Comparison of ENCODE assay signal across 20 mouse cellular contexts in genomic region chr12:27293736-27294135, GRCm38 (mm10). TPM values are rescaled to one million over a fixed set of nuclear protein-coding genes. Genes with fewer than 3 reads are reported as not detected.
DNase-seq lines count a peak whose midpoint lies in the region; ATAC-seq and TF ChIP-seq lines count a peak whose summit lies in the region.
"Had no signal": no experiment of that assay in that cellular context is flagged by ENCODE, and none has a peak within 500 bp of the region (broad histone marks: within the 10 kb centered on the region; RNA-seq: fewer than 3 reads in every experiment).

No protein-coding gene starts in this region.

- intact Hi-C loops in gastrocnemius, adult 2 months (cut with DNase I), result no loop called here

- H3K27ac ChIP-seq in forebrain, embryonic 10.5 days, result peak overlapping the region; percentile 16; the same call in 1 of the 2 replicates
- no peak overlapping the region for H3K27ac ChIP-seq in forebrain, embryonic 11.5 days (ENCODE audit: low read depth, low read length)
- peak overlapping the region; percentile 80 for H3K27ac ChIP-seq in hindbrain, embryonic 12.5 days
- peak overlapping the region; percentile 63 for H3K27ac ChIP-seq in midbrain, embryonic 13.5 days
- no peak overlapping the region for H3K27ac ChIP-seq in gastrocnemius, adult 2 months
- H3K27ac ChIP-seq: embryonic facial prominence, embryonic 15.5 days; intestine, embryonic 15.5 days; kidney, postnatal 0 days had no signal

- no peak overlapping the region for H3K9ac ChIP-seq in forebrain, embryonic 11.5 days (ENCODE audit: low read length)
- 0 out of 2 replicates have a peak overlapping the region, but pooled peaks have one; percentile 4 for H3K9ac ChIP-seq in hindbrain, embryonic 12.5 days
- H3K9ac ChIP-seq in midbrain, embryonic 13.5 days (replicated peaks), result 0 out of 2 replicates have a peak overlapping the region, but pooled peaks have one; percentile 32
- H3K9ac ChIP-seq: embryonic facial prominence, embryonic 15.5 days; intestine, embryonic 15.5 days had no signal

- H3K4me2 ChIP-seq in forebrain, embryonic 11.5 days (ENCODE audit: low read depth, low read length, severe bottlenecking), result no peak overlapping the region
- no peak overlapping the region for H3K4me2 ChIP-seq in hindbrain, embryonic 12.5 days (replicated peaks)
- no peak overlapping the region for H3K4me2 ChIP-seq in midbrain, embryonic 13.5 days (replicated peaks)
- H3K4me2 ChIP-seq: embryonic facial prominence, embryonic 15.5 days; intestine, embryonic 15.5 days had no signal

- TF ChIP-seq CTCF in gastrocnemius, adult 2 months (IDR thresholded peaks at IDR 0.05), result no peak

- DNase-seq in forebrain, embryonic 10.5 days (ENCODE audit: extremely low spot score, low spot score), result no peak
- DNase-seq in forebrain, embryonic 11.5 days (ENCODE audit: low spot score), result no peak
- DNase-seq in Muller cell, postnatal 12 days (ENCODE audit: inconsistent ontology term), result peak; percentile 26
- no peak for DNase-seq in gastrocnemius, adult 2 months
- no peak for DNase-seq in thymus, postnatal 25 days
- DNase-seq in right cerebral cortex, adult 18-20 months, result no peak
- DNase-seq: adrenal gland, postnatal 10 days; cerebellum, adult 2 months; gastrocnemius, postnatal 10 days; layer of hippocampus, postnatal 36 days; liver; lung, adult 18-20 months; lung, postnatal 4 days had no signal

- H3K4me3 ChIP-seq in forebrain, embryonic 10.5 days, result no peak overlapping the region
- no peak overlapping the region for H3K4me3 ChIP-seq in forebrain, embryonic 11.5 days (ENCODE audit: low read depth, low read length)
- H3K4me3 ChIP-seq in hindbrain, embryonic 12.5 days, result no peak overlapping the region
- H3K4me3 ChIP-seq in midbrain, embryonic 13.5 days (replicated peaks), result no peak overlapping the region
- H3K4me3 ChIP-seq in gastrocnemius, adult 2 months, result no peak overlapping the region
- H3K4me3 ChIP-seq: embryonic facial prominence, embryonic 15.5 days; intestine, embryonic 15.5 days had no signal

- peaks cover 20% of the 10 kb centered on the region for H3K4me1 ChIP-seq in forebrain, embryonic 10.5 days
- no peaks in the 10 kb centered on the region for H3K4me1 ChIP-seq in forebrain, embryonic 11.5 days (replicated peaks; ENCODE audit: control insufficient read depth, insufficient read depth, low read length)
- H3K4me1 ChIP-seq in hindbrain, embryonic 12.5 days, result peaks cover 22% of the 10 kb centered on the region
- H3K4me1 ChIP-seq in midbrain, embryonic 13.5 days (replicated peaks), result peaks cover 18% of the 10 kb centered on the region

- no peaks in the 10 kb centered on the region for H3K36me3 ChIP-seq in forebrain, embryonic 10.5 days (replicated peaks)
- H3K36me3 ChIP-seq in forebrain, embryonic 11.5 days (ENCODE audit: control insufficient read depth, insufficient read depth, low read length), result no peaks in the 10 kb centered on the region
- no peaks in the 10 kb centered on the region for H3K36me3 ChIP-seq in hindbrain, embryonic 12.5 days
- H3K36me3 ChIP-seq in midbrain, embryonic 13.5 days, result no peaks in the 10 kb centered on the region
- H3K36me3 ChIP-seq: embryonic facial prominence, embryonic 15.5 days; intestine, embryonic 15.5 days had no signal

- WGBS in forebrain, embryonic 10.5 days, result 69% methylated on average over 10 of the region's 10 CpGs
- 58% methylated on average over 10 of the region's 10 CpGs for WGBS in forebrain, embryonic 11.5 days
- 45% methylated on average over 10 of the region's 10 CpGs for WGBS in hindbrain, embryonic 12.5 days
- WGBS in midbrain, embryonic 13.5 days, result 62% methylated on average over 10 of the region's 10 CpGs

- no peak for ATAC-seq in forebrain, embryonic 11.5 days (replicated peaks; ENCODE audit: low FRiP score)
- no peak for ATAC-seq in hindbrain, embryonic 12.5 days (ENCODE audit: low FRiP score)
- 0 out of 2 replicates have a peak, but pooled peaks have one; percentile 37 for ATAC-seq in midbrain, embryonic 13.5 days
- ATAC-seq: intestine, embryonic 15.5 days had no signal

- no peaks in the 10 kb centered on the region for H3K9me3 ChIP-seq in forebrain, embryonic 10.5 days
- H3K9me3 ChIP-seq in forebrain, embryonic 11.5 days (ENCODE audit: control insufficient read depth, low read length), result no peaks in the 10 kb centered on the region
- H3K9me3 ChIP-seq in hindbrain, embryonic 12.5 days (replicated peaks), result no peaks in the 10 kb centered on the region
- H3K9me3 ChIP-seq in midbrain, embryonic 13.5 days, result no peaks in the 10 kb centered on the region
- H3K9me3 ChIP-seq: embryonic facial prominence, embryonic 15.5 days; intestine, embryonic 15.5 days had no signal

- H3K27me3 ChIP-seq in forebrain, embryonic 10.5 days (ENCODE audit: poor library complexity, severe bottlenecking), result no peaks in the 10 kb centered on the region
- H3K27me3 ChIP-seq in forebrain, embryonic 11.5 days (ENCODE audit: control insufficient read depth, insufficient read depth, low read length), result no peaks in the 10 kb centered on the region
- no peaks in the 10 kb centered on the region for H3K27me3 ChIP-seq in hindbrain, embryonic 12.5 days
- H3K27me3 ChIP-seq in midbrain, embryonic 13.5 days, result no peaks in the 10 kb centered on the region
- H3K27me3 ChIP-seq: CH12.LX; embryonic facial prominence, embryonic 15.5 days; intestine, embryonic 15.5 days had no signal

RNA-seq across cellular contexts. Expression of gene Sox11, which starts 48.6 kb away (rescaled TPM):
- polyA plus RNA-seq in forebrain, embryonic 10.5 days (2016; fragmentation: Nextera tagmentation; extraction: Ambion mirVana), result 256 and 262 TPM in 2 replicates
- polyA plus RNA-seq in forebrain, embryonic 11.5 days (2014; fragmentation: Nextera tagmentation; extraction: Ambion mirVana), result 568 and 596 TPM in 2 replicates
- 578 and 604 TPM in 2 replicates for polyA plus RNA-seq in hindbrain, embryonic 12.5 days (2016; fragmentation: Nextera tagmentation; extraction: Ambion mirVana)
- polyA plus RNA-seq in midbrain, embryonic 13.5 days (2015; fragmentation: Nextera tagmentation; extraction: Ambion mirVana), result 748 and 776 TPM in 2 replicates
- under 1 TPM; 0.05 to 0.11 TPM for total RNA-seq in gastrocnemius, adult 2 months (2021)
- total RNA-seq: CH12.LX; neutrophil, adult 5-6 weeks had no signal

Comparison
In these comparisons a context has a peak if more than half of its experiments do, and no peak if none do; other contexts are left out.
1. H3K27ac ChIP-seq: peak in forebrain, embryonic 10.5 days (single experiment), hindbrain, embryonic 12.5 days (single experiment) and midbrain, embryonic 13.5 days (single experiment); none in forebrain, embryonic 11.5 days (single experiment) and gastrocnemius, adult 2 months (single experiment).